Mouse (Mus musculus): Measurements from ENCODE around the gene Mfrp.
"Not testable (repeated sequence)": the region's sequence is repeated elsewhere in the genome, so short reads cannot be mapped to it uniquely, and the experiment has no call there.

Mfrp gene

GRCm38 (mm10) chr9:44096536-44096935, 5.0 kb upstream of the Mfrp start:
- no peak for ATAC-seq (ENCODE audit: insufficient number of reproducible peaks, low FRiP score, low TSS enrichment)

GRCm38 (mm10) chr9:44104881-44105280, 3.4 kb downstream of the Mfrp start:
- no peak for ATAC-seq (ENCODE audit: insufficient number of reproducible peaks, low FRiP score, low TSS enrichment)

- no peak for ATAC-seq (ENCODE audit: insufficient number of reproducible peaks, low FRiP score, low TSS enrichment)
These were observed 4.3 kb downstream of the Mfrp start for GRCm38 (mm10) chr9:44105781-44106180.

GRCm38 (mm10) chr9:44106182-44106581, 4.7 kb downstream of the Mfrp start:
- ATAC-seq (ENCODE audit: insufficient number of reproducible peaks, low FRiP score, low TSS enrichment) = no peak

GRCm38 (mm10) chr9:44106596-44106995, 5.1 kb downstream of the Mfrp start:
- no peak for ATAC-seq (ENCODE audit: insufficient number of reproducible peaks, low FRiP score, low TSS enrichment)

GRCm38 (mm10) chr9:44107110-44107509, 5.6 kb downstream of the Mfrp start, which contains the start of gene C1qtnf5:
Gene C1qtnf5, plus strand, starts transcription at chr9:44107245.
- no peak for ATAC-seq (ENCODE audit: insufficient number of reproducible peaks, low FRiP score, low TSS enrichment)

- ATAC-seq (ENCODE audit: insufficient number of reproducible peaks, low FRiP score, low TSS enrichment) = no peak
These were observed 6.1 kb downstream of the Mfrp start for GRCm38 (mm10) chr9:44107557-44108179.

GRCm38 (mm10) chr9:44108269-44109055, 6.9 kb downstream of the Mfrp start:
- no peak for ATAC-seq (ENCODE audit: insufficient number of reproducible peaks, low FRiP score, low TSS enrichment)

GRCm38 (mm10) chr9:44109360-44110095, 8.0 kb downstream of the Mfrp start:
- no peak for ATAC-seq (ENCODE audit: insufficient number of reproducible peaks, low FRiP score, low TSS enrichment)

- ATAC-seq (ENCODE audit: insufficient number of reproducible peaks, low FRiP score, low TSS enrichment) = not testable (repeated sequence)
These were observed 10.4 kb downstream of the Mfrp start for GRCm38 (mm10) chr9:44111909-44112308.

- peak; percentile 95 for ATAC-seq (ENCODE audit: insufficient number of reproducible peaks, low FRiP score, low TSS enrichment)
These were observed 11.7 kb downstream of the Mfrp start, which contains the start of the genes Gm49380 and Rnf26 for GRCm38 (mm10) chr9:44113105-44113789. Gene Gm49380, minus strand, starts transcription at chr9:44113500. Gene Rnf26, minus strand, starts transcription at chr9:44113517.

GRCm38 (mm10) chr9:44114453-44114852, 12.9 kb downstream of the Mfrp start:
- ATAC-seq (ENCODE audit: insufficient number of reproducible peaks, low FRiP score, low TSS enrichment) = no peak

GRCm38 (mm10) chr9:44115599-44115998, 14.1 kb downstream of the Mfrp start:
- ATAC-seq (ENCODE audit: insufficient number of reproducible peaks, low FRiP score, low TSS enrichment) = no peak

GRCm38 (mm10) chr9:44116182-44116581, 14.7 kb downstream of the Mfrp start:
- ATAC-seq (ENCODE audit: insufficient number of reproducible peaks, low FRiP score, low TSS enrichment) = no peak

GRCm38 (mm10) chr9:44119011-44119410, 17.5 kb downstream of the Mfrp start:
- no peak for ATAC-seq (ENCODE audit: insufficient number of reproducible peaks, low FRiP score, low TSS enrichment)

GRCm38 (mm10) chr9:44119948-44120465, 18.5 kb downstream of the Mfrp start:
- no peak for ATAC-seq (ENCODE audit: insufficient number of reproducible peaks, low FRiP score, low TSS enrichment)

- no peak for ATAC-seq (ENCODE audit: insufficient number of reproducible peaks, low FRiP score, low TSS enrichment)
These were observed 22.8 kb downstream of the Mfrp start for GRCm38 (mm10) chr9:44124317-44124716.

- ATAC-seq (ENCODE audit: insufficient number of reproducible peaks, low FRiP score, low TSS enrichment) = no peak
These were observed 23.5 kb downstream of the Mfrp start for GRCm38 (mm10) chr9:44125026-44125425.

- ATAC-seq (ENCODE audit: insufficient number of reproducible peaks, low FRiP score, low TSS enrichment) = peak; percentile 74; the same call in 1 of the 2 replicates
These were observed 24.3 kb downstream of the Mfrp start for GRCm38 (mm10) chr9:44125546-44126428.
